Comparison of ENCODE assay signal across 28 mouse cellular contexts in the genomic region with DNA sequence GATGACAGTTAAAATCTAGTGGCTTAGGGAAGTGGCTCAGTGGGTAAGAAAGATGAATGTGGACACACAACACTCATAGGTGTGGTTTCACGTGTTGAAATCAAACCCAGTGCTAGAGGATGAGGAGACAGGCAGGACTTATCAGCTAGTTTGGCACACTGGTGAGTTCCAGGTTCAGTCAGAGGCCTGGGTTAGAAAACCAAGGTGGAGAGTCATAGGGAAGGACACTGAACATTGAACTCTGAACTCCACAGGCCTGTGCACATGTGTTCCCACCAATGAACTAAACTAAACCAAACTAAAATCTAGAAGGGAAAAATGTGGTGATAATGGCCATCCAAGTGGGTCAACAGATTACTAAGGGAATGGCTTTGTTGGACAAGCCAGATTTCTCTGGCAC. TPM values are rescaled to one million over a fixed set of nuclear protein-coding genes. Genes with fewer than 3 reads are reported as not detected.
"Had no signal": no experiment of that assay in that cellular context is flagged by ENCODE, and none has a peak within 500 bp of the region (broad histone marks: within the 10 kb centered on the region; RNA-seq: fewer than 3 reads in every experiment).

No protein-coding gene starts in this region.

- H3K27ac ChIP-seq: liver, embryonic 15.5 days; lung, embryonic 15.5 days; macrophage; midbrain, embryonic 10.5 days; midbrain, embryonic 12.5 days; neural tube, embryonic 13.5 days; neural tube, embryonic 15.5 days; stomach, embryonic 15.5 days; stomach, postnatal 0 days had no signal

- H3K4me2 ChIP-seq: liver, embryonic 15.5 days; lung, embryonic 15.5 days; midbrain, embryonic 12.5 days; neural tube, embryonic 13.5 days; neural tube, embryonic 15.5 days; stomach, embryonic 15.5 days had no signal

- H3K27me3 ChIP-seq: lung, embryonic 15.5 days; midbrain, embryonic 12.5 days; neural tube, embryonic 13.5 days; neural tube, embryonic 15.5 days; stomach, embryonic 15.5 days had no signal

- DNase-seq: liver, postnatal 0 days; lung, adult 2 months; lung, postnatal 14 days; lung, postnatal 36 days; midbrain, embryonic 14.5 days; retina, postnatal 1 day; right cerebral cortex, adult 18-20 months; right cerebral cortex, postnatal 25 days; right cerebral cortex, postnatal 4 days; thymus, adult 2 months; thymus, postnatal 25 days had no signal

- H3K9ac ChIP-seq: liver, embryonic 15.5 days; liver, postnatal 0 days; lung, embryonic 15.5 days; midbrain, embryonic 12.5 days; neural tube, embryonic 13.5 days; neural tube, embryonic 15.5 days; stomach, embryonic 15.5 days had no signal

- H3K4me3 ChIP-seq: liver, embryonic 15.5 days; lung, embryonic 15.5 days; midbrain, embryonic 10.5 days; midbrain, embryonic 12.5 days; myocyte; neural tube, embryonic 13.5 days; neural tube, embryonic 15.5 days; stomach, embryonic 15.5 days had no signal

- ATAC-seq: liver, postnatal 0 days; lung, postnatal 0 days; midbrain, embryonic 16.5 days had no signal

- H3K36me3 ChIP-seq: liver, embryonic 15.5 days; lung, embryonic 15.5 days; midbrain, embryonic 10.5 days; midbrain, embryonic 12.5 days; neural tube, embryonic 13.5 days; neural tube, embryonic 15.5 days; stomach, embryonic 15.5 days had no signal

- H3K4me1 ChIP-seq: liver, embryonic 15.5 days; lung, embryonic 15.5 days; midbrain, embryonic 10.5 days; midbrain, embryonic 12.5 days; neural tube, embryonic 13.5 days; neural tube, embryonic 15.5 days; stomach, embryonic 15.5 days had no signal

- H3K9me3 ChIP-seq: liver, embryonic 15.5 days; lung, embryonic 15.5 days; midbrain, embryonic 10.5 days; midbrain, embryonic 12.5 days; neural tube, embryonic 13.5 days; neural tube, embryonic 15.5 days; stomach, embryonic 15.5 days had no signal

RNA-seq across cellular contexts. Expression of a gene that starts 3.5 kb away (rescaled TPM):
- total RNA-seq: megakaryocyte progenitor cell, adult 5-6 weeks; megakaryocyte-erythroid progenitor cell, adult 5-6 weeks had no signal
- polyA plus RNA-seq: lung, adult 2 months; lung, embryonic 15.5 days; lung, postnatal 0 days; macrophage; midbrain, embryonic 10.5 days; midbrain, embryonic 12.5 days; midbrain, embryonic 14.5 days; midbrain, embryonic 16.5 days; myocyte; neural tube, embryonic 11.5 days; neural tube, embryonic 13.5 days; small intestine, adult 2 months; stomach, embryonic 15.5 days; testis, adult 2 months had no signal

RNA-seq across cellular contexts. Expression of a gene that starts 26.8 kb away (rescaled TPM):
- total RNA-seq: megakaryocyte-erythroid progenitor cell, adult 5-6 weeks had no signal
